Comparison of ENCODE assay signal across 13 mouse cellular contexts in genomic region chr1:162043788-162044717, GRCm38 (mm10).
A peak's percentile ranks its signal among the peaks of the same experiment; 100 is the strongest.
DNase-seq lines count a peak whose midpoint lies in the region; ATAC-seq and TF ChIP-seq lines count a peak whose summit lies in the region.
"Had no signal": no experiment of that assay in that cellular context is flagged by ENCODE, and none has a peak within 500 bp of the region (broad histone marks: within the 10 kb centered on the region; RNA-seq: fewer than 3 reads in every experiment).

No protein-coding gene starts in this region.

- H3K27ac ChIP-seq in lung, embryonic 14.5 days (ENCODE audit: low read depth) = peak overlapping the region; percentile 73
- H3K27ac ChIP-seq in heart, embryonic 16.5 days (ENCODE audit: low read length) = peak overlapping the region; percentile 25
- H3K27ac ChIP-seq in midbrain, postnatal 0 days (ENCODE audit: low read depth, low read length) = no peak overlapping the region
- H3K27ac ChIP-seq: macrophage; neural tube, embryonic 15.5 days had no signal

- ATAC-seq in lung, embryonic 14.5 days (ENCODE audit: insufficient read depth) = peak; percentile 45; the same call in 1 of the 2 replicates
- no peak for ATAC-seq in heart, embryonic 16.5 days (replicated peaks; ENCODE audit: extremely low read depth, insufficient read depth, low FRiP score)
- ATAC-seq in midbrain, postnatal 0 days (ENCODE audit: low FRiP score) = no peak

- peak; percentile 70 for DNase-seq in embryo, embryonic 10 days (ENCODE audit: low spot score)
- no peak for DNase-seq in embryo, embryonic 9.5 days (ENCODE audit: extremely low spot score)
- peak; percentile 58 for DNase-seq in lung, embryonic 14.5 days
- no peak for DNase-seq in lung, adult 18-20 months
- no peak for DNase-seq in right cerebral cortex, postnatal 14 days
- no peak for DNase-seq in midbrain, postnatal 0 days (ENCODE audit: low spot score)
- DNase-seq: cerebellum, postnatal 10 days; kidney, postnatal 10 days; thymus, postnatal 4 days had no signal

- no peak overlapping the region for H3K9ac ChIP-seq in lung, embryonic 14.5 days
- H3K9ac ChIP-seq in heart, embryonic 16.5 days (ENCODE audit: low read length) = no peak overlapping the region
- H3K9ac ChIP-seq in midbrain, postnatal 0 days (replicated peaks; ENCODE audit: low read length, poor library complexity, severe bottlenecking) = no peak overlapping the region
- H3K9ac ChIP-seq: neural tube, embryonic 15.5 days had no signal

- no peaks in the 10 kb centered on the region for H3K79me2 ChIP-seq in myocyte (ENCODE audit: control insufficient read depth, insufficient read depth)

- H3K27me3 ChIP-seq in lung, embryonic 14.5 days (ENCODE audit: insufficient read depth, low read length) = no peaks in the 10 kb centered on the region
- no peaks in the 10 kb centered on the region for H3K27me3 ChIP-seq in heart, embryonic 16.5 days (ENCODE audit: control insufficient read depth, insufficient read depth, low read length)
- H3K27me3 ChIP-seq in myocyte (ENCODE audit: control insufficient read depth, insufficient read depth, insufficient read length) = no peaks in the 10 kb centered on the region
- H3K27me3 ChIP-seq in midbrain, postnatal 0 days (ENCODE audit: insufficient read depth, low read length) = no peaks in the 10 kb centered on the region
- H3K27me3 ChIP-seq: neural tube, embryonic 15.5 days had no signal

- no peak overlapping the region for H3K4me3 ChIP-seq in lung, embryonic 14.5 days (ENCODE audit: low read depth, low read length)
- no peak overlapping the region for H3K4me3 ChIP-seq in heart, embryonic 16.5 days (ENCODE audit: low read length)
- H3K4me3 ChIP-seq in myocyte = no peak overlapping the region
- H3K4me3 ChIP-seq in midbrain, postnatal 0 days (ENCODE audit: low read depth, low read length) = no peak overlapping the region
- H3K4me3 ChIP-seq: neural tube, embryonic 15.5 days had no signal

- TF ChIP-seq POLR2A in myocyte (IDR thresholded peaks at IDR 0.05; ENCODE audit: insufficient read length, low read depth) = no peak

- H3K36me3 ChIP-seq in lung, embryonic 14.5 days (ENCODE audit: insufficient read depth) = no peaks in the 10 kb centered on the region
- no peaks in the 10 kb centered on the region for H3K36me3 ChIP-seq in heart, embryonic 16.5 days (ENCODE audit: control insufficient read depth, insufficient read depth)
- H3K36me3 ChIP-seq in myocyte (ENCODE audit: control insufficient read depth, insufficient read depth) = no peaks in the 10 kb centered on the region
- no peaks in the 10 kb centered on the region for H3K36me3 ChIP-seq in midbrain, postnatal 0 days (ENCODE audit: insufficient read depth, low read length)
- H3K36me3 ChIP-seq: neural tube, embryonic 15.5 days had no signal

- H3K9me3 ChIP-seq in lung, embryonic 14.5 days (ENCODE audit: low read depth, low read length) = no peaks in the 10 kb centered on the region
- H3K9me3 ChIP-seq in heart, embryonic 16.5 days (replicated peaks; ENCODE audit: control insufficient read depth, low read length) = no peaks in the 10 kb centered on the region
- H3K9me3 ChIP-seq in midbrain, postnatal 0 days (ENCODE audit: low read length) = no peaks in the 10 kb centered on the region
- H3K9me3 ChIP-seq: neural tube, embryonic 15.5 days had no signal

- no peak overlapping the region for H3K4me2 ChIP-seq in lung, embryonic 14.5 days
- no peak overlapping the region for H3K4me2 ChIP-seq in heart, embryonic 16.5 days (ENCODE audit: low read depth, low read length)
- peak overlapping the region; percentile 67 for H3K4me2 ChIP-seq in myocyte (ENCODE audit: low read depth)
- H3K4me2 ChIP-seq in midbrain, postnatal 0 days (ENCODE audit: low read depth, low read length, poor library complexity, severe bottlenecking) = no peak overlapping the region
- H3K4me2 ChIP-seq: neural tube, embryonic 15.5 days had no signal

- H3ac ChIP-seq in myocyte (ENCODE audit: control insufficient read depth, insufficient read length) = no peak overlapping the region

- TF ChIP-seq CTCF in lung, embryonic 14.5 days (IDR thresholded peaks at IDR 0.05; ENCODE audit: low read depth) = no peak
- TF ChIP-seq CTCF in midbrain, postnatal 0 days (IDR thresholded peaks at IDR 0.05) = no peak

- 48% methylated on average over 8 of the region's 8 CpGs for WGBS in lung, embryonic 14.5 days
- 56% methylated on average over 8 of the region's 8 CpGs for WGBS in heart, embryonic 16.5 days
- WGBS in midbrain, postnatal 0 days = 77% methylated on average over 8 of the region's 8 CpGs

- peaks cover 25% of the 10 kb centered on the region for H3K4me1 ChIP-seq in lung, embryonic 14.5 days (ENCODE audit: insufficient read depth)
- peaks cover 9% of the 10 kb centered on the region for H3K4me1 ChIP-seq in heart, embryonic 16.5 days (ENCODE audit: control insufficient read depth, insufficient read depth, low read length)
- no peaks in the 10 kb centered on the region for H3K4me1 ChIP-seq in midbrain, postnatal 0 days (ENCODE audit: insufficient read depth, low read length)

TF ChIP-seq in myocyte, 11 proteins besides CTCF, POLR2A, EP300 and RAD21:
- TF ChIP-seq CEBPB (IDR thresholded peaks at IDR 0.05; ENCODE audit: insufficient read depth, poor library complexity, severe bottlenecking) = no peak
- no peak for TF ChIP-seq MYOD1 (IDR thresholded peaks at IDR 0.05; ENCODE audit: control insufficient read depth in 1 of 3, insufficient read length in 2 of 3, low read depth in 2 of 3)
- no peak for TF ChIP-seq USF1 (IDR thresholded peaks at IDR 0.05; ENCODE audit: low read depth)
- TF ChIP-seq MYOG (IDR thresholded peaks at IDR 0.05; ENCODE audit: control insufficient read depth in 1 of 3, insufficient read depth in 1 of 3, insufficient read length in 2 of 3, low read depth in 2 of 3) = no peak
- TF ChIP-seq SRF (IDR thresholded peaks at IDR 0.05; ENCODE audit: control insufficient read depth, insufficient read length, low read depth) = no peak
- no peak for TF ChIP-seq MAX (IDR thresholded peaks at IDR 0.05; ENCODE audit: low read depth)
- no peak for TF ChIP-seq TCF12 (IDR thresholded peaks at IDR 0.05; ENCODE audit: insufficient read depth, poor library complexity, severe bottlenecking)
- TF ChIP-seq E2F4 (IDR thresholded peaks at IDR 0.05; ENCODE audit: insufficient read depth) = no peak
- TF ChIP-seq POLR2AphosphoS2 (IDR thresholded peaks at IDR 0.05; ENCODE audit: insufficient read length, low read depth) = no peak
- no peak for TF ChIP-seq REST (IDR thresholded peaks at IDR 0.05; ENCODE audit: insufficient read depth, insufficient read length)
- TF ChIP-seq TCF3 (IDR thresholded peaks at IDR 0.05; ENCODE audit: insufficient read length, low read depth) = no peak

Comparison
In these comparisons a context has a peak if more than half of its experiments do, and no peak if none do; other contexts are left out.
1. DNase-seq: peak in embryo, embryonic 10 days (single experiment) and lung, embryonic 14.5 days (single experiment); none in embryo, embryonic 9.5 days (single experiment), lung, adult 18-20 months (0 of 2), right cerebral cortex, postnatal 14 days (single experiment) and midbrain, postnatal 0 days (single experiment).